Mouse (Mus musculus): ENCODE measurements at regions not wholly inside any gene's neighbourhood (a gene's known extent, or its start where the extent isn't known, plus 50 kb on each side); places are given as distances from the start of the nearest gene placed in this dataset.

DNA sequence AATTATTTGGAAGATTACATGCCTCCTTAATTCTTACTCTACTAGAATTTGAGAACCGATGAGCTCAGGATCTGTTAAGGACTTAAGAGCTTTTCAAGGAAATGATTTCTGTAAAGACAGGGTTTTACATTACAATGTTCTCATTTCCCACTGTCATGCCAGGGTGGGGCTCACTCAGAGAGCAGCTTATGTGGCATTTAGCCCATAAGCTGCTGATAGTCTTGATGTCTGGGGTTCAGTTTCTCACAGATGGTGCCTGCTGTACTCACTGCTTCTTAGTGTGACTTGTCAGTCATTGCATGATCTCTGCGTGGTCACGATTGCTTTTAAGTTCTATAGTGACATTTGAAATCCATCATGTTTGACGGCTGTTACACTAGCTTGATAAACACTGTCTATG, 484.8 kb downstream of the Pcdh17 start:
- H3K36me3 ChIP-seq, result no peaks in the 10 kb centered on the region
- ATAC-seq, result 0 out of 2 replicates have a peak, but pooled peaks have one; percentile 45
- no peak overlapping the region for H3K4me2 ChIP-seq (replicated peaks)
- 53% methylated on average over 4 of the region's 4 CpGs for WGBS
- no peaks in the 10 kb centered on the region for H3K4me1 ChIP-seq (replicated peaks)
- H3K27ac ChIP-seq, result no peak overlapping the region
- no peaks in the 10 kb centered on the region for H3K9me3 ChIP-seq
- no peak overlapping the region for H3K4me3 ChIP-seq (replicated peaks)
- no peaks in the 10 kb centered on the region for H3K27me3 ChIP-seq
- H3K9ac ChIP-seq (replicated peaks), result no peak overlapping the region

DNA sequence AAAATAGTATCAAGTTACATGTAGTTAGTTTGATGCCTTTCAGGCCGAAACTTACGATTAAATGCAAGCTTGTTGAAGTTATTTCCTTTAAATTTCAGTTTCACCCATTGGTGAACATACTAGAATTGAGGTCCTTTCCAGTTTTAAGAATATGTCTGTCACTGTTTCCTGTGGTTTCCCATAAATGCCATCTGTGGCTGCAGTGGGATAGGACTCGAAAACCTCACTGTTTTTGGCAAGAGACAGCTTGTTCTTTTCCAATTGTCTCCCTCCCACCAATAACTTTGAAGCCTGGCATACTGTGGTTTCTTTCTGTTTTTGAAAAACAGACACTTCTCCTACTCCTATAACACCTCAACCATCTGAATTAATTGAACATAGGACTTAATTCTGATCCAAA, 490.7 kb downstream of the Pcdh17 start:
- 81% methylated on average over 3 of the region's 3 CpGs for WGBS

DNA sequence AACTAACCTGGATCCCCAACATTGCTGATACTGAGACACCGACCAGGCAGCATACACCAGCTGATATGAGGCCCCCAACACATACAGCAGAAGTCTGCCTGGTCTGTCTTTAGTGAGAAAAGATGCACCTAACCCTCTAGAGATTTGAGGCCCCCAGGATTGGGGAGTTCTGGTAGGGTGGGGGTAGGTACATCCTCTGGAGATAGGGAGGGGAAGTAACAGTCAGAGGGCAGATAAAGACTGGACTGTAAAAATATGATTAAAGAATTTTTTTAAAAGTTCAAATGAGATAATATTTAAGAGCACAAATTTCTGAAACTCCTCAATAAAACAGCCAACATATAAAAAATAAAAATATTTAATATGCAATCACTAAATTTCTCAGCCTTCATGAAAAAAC, 511.9 kb downstream of the Pcdh17 start:
- Histone ChIP-seq H3K4me3 (replicated peaks) (no peak overlapping the region), H3K9me3 (no peaks in the 10 kb centered on the region), H3K4me2 (replicated peaks) (no peak overlapping the region), H3K27ac (no peak overlapping the region), H3K36me3 (no peaks in the 10 kb centered on the region), H3K9ac (replicated peaks) (no peak overlapping the region), H3K4me1 (replicated peaks) (no peaks in the 10 kb centered on the region), H3K27me3 (no peaks in the 10 kb centered on the region)
- 93% methylated on average over 1 of the region's 1 CpGs for WGBS
- ATAC-seq, result no peak

More for the DNA sequence above, 490.7 kb downstream of the Pcdh17 start:
- H3K9me3 ChIP-seq, result no peaks in the 10 kb centered on the region
- no peaks in the 10 kb centered on the region for H3K27me3 ChIP-seq
- no peak overlapping the region for H3K9ac ChIP-seq (replicated peaks)
- no peak for ATAC-seq
- no peak overlapping the region for H3K4me3 ChIP-seq (replicated peaks)
- H3K27ac ChIP-seq, result no peak overlapping the region
- no peaks in the 10 kb centered on the region for H3K4me1 ChIP-seq (replicated peaks)
- H3K36me3 ChIP-seq, result no peaks in the 10 kb centered on the region
- H3K4me2 ChIP-seq (replicated peaks), result no peak overlapping the region

DNA sequence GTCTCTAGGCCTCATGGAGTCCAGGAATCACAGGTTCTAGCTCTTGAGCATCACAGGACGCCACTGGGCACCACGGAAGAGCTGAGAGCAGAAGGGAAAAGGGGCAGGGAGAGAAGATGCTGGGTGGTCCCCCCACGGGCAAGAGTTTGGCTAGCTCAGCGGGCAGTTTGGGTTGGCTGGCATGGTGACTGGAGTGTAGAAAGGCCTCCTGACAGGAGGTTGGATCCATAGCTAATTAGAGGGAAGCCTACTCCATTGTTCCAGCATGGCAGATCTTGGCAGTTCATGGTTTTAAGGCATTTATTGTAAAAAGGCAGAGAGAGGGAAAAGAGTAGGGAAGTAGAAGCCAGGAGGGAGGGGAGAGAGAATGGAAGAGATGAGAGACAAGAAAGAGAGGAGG, 544.4 kb downstream of the Pcdh17 start:
- Histone ChIP-seq H3K36me3 (no peaks in the 10 kb centered on the region), H3K27ac (no peak overlapping the region)
- ATAC-seq, result no peak

DNA sequence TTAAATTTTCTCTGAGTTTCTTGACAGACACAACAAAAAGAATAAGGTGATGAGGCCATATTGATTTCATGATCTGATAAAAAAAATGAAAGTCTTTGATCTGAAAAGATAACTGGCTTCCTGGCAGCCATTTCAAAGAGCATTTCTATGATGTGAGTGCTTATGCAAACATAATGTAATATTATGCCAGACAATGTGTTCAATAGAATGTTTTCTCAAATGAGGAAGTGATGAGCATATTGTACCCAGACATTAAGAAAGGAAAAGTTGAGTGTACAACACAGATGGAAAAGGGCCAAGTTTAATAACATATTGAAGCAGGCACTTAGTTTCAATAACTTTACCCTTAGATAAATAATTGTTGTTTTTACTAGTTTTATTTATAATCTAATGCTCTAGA, 569.0 kb downstream of the Pcdh17 start:
- ATAC-seq, result no peak

More for the DNA sequence above, 544.4 kb downstream of the Pcdh17 start:
- Histone ChIP-seq H3K9ac (replicated peaks) (no peak overlapping the region), H3K4me2 (replicated peaks) (no peak overlapping the region), H3K9me3 (no peaks in the 10 kb centered on the region), H3K4me1 (replicated peaks) (no peaks in the 10 kb centered on the region), H3K27me3 (no peaks in the 10 kb centered on the region), H3K4me3 (replicated peaks) (no peak overlapping the region)
- 71% methylated on average over 4 of the region's 4 CpGs for WGBS

More for the DNA sequence above, 569.0 kb downstream of the Pcdh17 start:
- Histone ChIP-seq H3K4me2 (replicated peaks) (no peak overlapping the region), H3K27me3 (no peaks in the 10 kb centered on the region), H3K9ac (replicated peaks) (no peak overlapping the region), H3K27ac (no peak overlapping the region), H3K4me1 (replicated peaks) (no peaks in the 10 kb centered on the region), H3K36me3 (no peaks in the 10 kb centered on the region), H3K4me3 (replicated peaks) (no peak overlapping the region), H3K9me3 (no peaks in the 10 kb centered on the region)
